Mouse (Mus musculus): ENCODE measurements around the gene Krtap4-7. TPM values are rescaled to one million over a fixed set of nuclear protein-coding genes. Genes with fewer than 3 reads are reported as not detected.
"Not testable (repeated sequence)": the region's sequence is repeated elsewhere in the genome, so short reads cannot be mapped to it uniquely, and the experiment has no call there.

Krtap4-7 gene
- polyA plus RNA-seq, 2 experiments from 2014 or later: not detected

GRCm38 (mm10) chr11:99597742-99598141, 46.1 kb downstream of the Krtap4-7 start, which contains the start of gene Krtap9-3:
Gene Krtap9-3 (minus strand): TSS chr11:99598105.
- not testable (repeated sequence) for ATAC-seq

Other genes starting within 250 kb of the Krtap4-7 start
- not detected for gene Krt12, start 221.8 kb downstream of the Krtap4-7 start, polyA plus RNA-seq (2017; shearing (Covaris generic))
- gene Krt20, start 205.9 kb downstream of the Krtap4-7 start, polyA plus RNA-seq (2017; shearing (Covaris generic)): under 1 TPM in 1 of 2 experiments, not detected in 1; 0.17 TPM
- gene Krt23, start 151.0 kb downstream of the Krtap4-7 start, polyA plus RNA-seq (2017; shearing (Covaris generic)): not detected
- not detected for gene Krt39, start 122.8 kb downstream of the Krtap4-7 start, polyA plus RNA-seq (2017; shearing (Covaris generic))
- not detected for gene Krt40, start 100.9 kb downstream of the Krtap4-7 start, polyA plus RNA-seq (2017; shearing (Covaris generic))
- gene Krtap3-3, start 93.2 kb downstream of the Krtap4-7 start, polyA plus RNA-seq (2017; shearing (Covaris generic)): not detected
- not detected for gene Krtap3-2, start 87.2 kb downstream of the Krtap4-7 start, polyA plus RNA-seq (2017; shearing (Covaris generic))
- not detected for gene Gm11939, start 84.6 kb downstream of the Krtap4-7 start, polyA plus RNA-seq (2017; shearing (Covaris generic))
- gene Krtap3-1, start 77.5 kb downstream of the Krtap4-7 start, polyA plus RNA-seq (2017; shearing (Covaris generic)): not detected
- not detected for gene Krtap1-5, start 63.1 kb downstream of the Krtap4-7 start, polyA plus RNA-seq (2017; shearing (Covaris generic))
- gene Krtap1-4, start 60.4 kb downstream of the Krtap4-7 start, polyA plus RNA-seq (2017; shearing (Covaris generic)): not detected
- gene Krtap1-3, start 52.8 kb downstream of the Krtap4-7 start, polyA plus RNA-seq (2017; shearing (Covaris generic)): not detected
- not detected for gene Krtap9-3, start 46.0 kb downstream of the Krtap4-7 start, polyA plus RNA-seq (2017; shearing (Covaris generic))
- gene Gm11938, start 40.8 kb downstream of the Krtap4-7 start, polyA plus RNA-seq (2017; shearing (Covaris generic)): not detected
- not detected for gene Gm11937, start 33.9 kb downstream of the Krtap4-7 start, polyA plus RNA-seq (2017; shearing (Covaris generic))
- not detected for gene Krtap2-4, start 29.2 kb downstream of the Krtap4-7 start, polyA plus RNA-seq (2017; shearing (Covaris generic))
- not detected for gene Gm11562, start 23.7 kb downstream of the Krtap4-7 start, polyA plus RNA-seq (2017; shearing (Covaris generic))
- gene Krtap4-1, start 15.9 kb downstream of the Krtap4-7 start, polyA plus RNA-seq (2017; shearing (Covaris generic)): not detected
- gene Krtap4-2, start 9.0 kb downstream of the Krtap4-7 start, polyA plus RNA-seq (2017; shearing (Covaris generic)): not detected
- not detected for gene Gm11555, start 6.1 kb upstream of the Krtap4-7 start, polyA plus RNA-seq (2017; shearing (Covaris generic))
- not detected for gene Gm11563, start 14.9 kb upstream of the Krtap4-7 start, polyA plus RNA-seq (2017; shearing (Covaris generic))
- not detected for gene Krtap4-6, start 21.9 kb upstream of the Krtap4-7 start, polyA plus RNA-seq (2017; shearing (Covaris generic))
- gene Gm14190, start 46.7 kb upstream of the Krtap4-7 start, polyA plus RNA-seq (2017; shearing (Covaris generic)): not detected
- gene Gm14180, start 90.2 kb upstream of the Krtap4-7 start, polyA plus RNA-seq (2017; shearing (Covaris generic)): not detected
- not detected for gene Gm11595, start 128.8 kb upstream of the Krtap4-7 start, polyA plus RNA-seq (2017; shearing (Covaris generic))
- gene Krtap4-8, start 136.6 kb upstream of the Krtap4-7 start, polyA plus RNA-seq (2017; shearing (Covaris generic)): not detected
- gene Krtap4-9, start 141.1 kb upstream of the Krtap4-7 start, polyA plus RNA-seq (2017; shearing (Covaris generic)): not detected
- gene Gm11596, start 149.4 kb upstream of the Krtap4-7 start, polyA plus RNA-seq (2017; shearing (Covaris generic)): not detected
- gene Gm11569, start 154.8 kb upstream of the Krtap4-7 start, polyA plus RNA-seq (2017; shearing (Covaris generic)): not detected
- gene Gm11554, start 160.4 kb upstream of the Krtap4-7 start, polyA plus RNA-seq (2017; shearing (Covaris generic)): not detected
- gene Krtap4-13, start 165.8 kb upstream of the Krtap4-7 start, polyA plus RNA-seq (2017; shearing (Covaris generic)): not detected
- not detected for gene Gm11564, start 171.6 kb upstream of the Krtap4-7 start, polyA plus RNA-seq (2017; shearing (Covaris generic))
- gene 2300003K06Rik, start 194.0 kb upstream of the Krtap4-7 start, polyA plus RNA-seq (2017; shearing (Covaris generic)): not detected
- not detected for gene Krtap4-16, start 207.5 kb upstream of the Krtap4-7 start, polyA plus RNA-seq (2017; shearing (Covaris generic))
- gene Gm11568, start 213.8 kb upstream of the Krtap4-7 start, polyA plus RNA-seq (2017; shearing (Covaris generic)): not detected
- gene Gm11559, start 220.4 kb upstream of the Krtap4-7 start, polyA plus RNA-seq (2017; shearing (Covaris generic)): not detected
- gene Krtap9-1, start 229.3 kb upstream of the Krtap4-7 start, polyA plus RNA-seq (2017; shearing (Covaris generic)): not detected
- not detected for gene Gm11567, start 235.1 kb upstream of the Krtap4-7 start, polyA plus RNA-seq (2017; shearing (Covaris generic))

Data from activated CD4-positive, CD25-positive, alpha-beta regulatory T cell, adult 4 months (primary cell).